Mouse (Mus musculus) frontal cortex, postnatal 10 days (tissue): ENCODE measurements around the gene Acss3.

Source experiments
- DNase-seq, 2 experiments: peaks; one replicate each; pipeline ENCODE4 v3.0.0; 2022; ENCODE audit warnings: low spot score in 2 of 2, mixed read lengths in 1 of 2

Gene Acss3

GRCm38 (mm10) chr10:107011142-107011541 lies 112.3 kb downstream of the Acss3 start:
- no peak for DNase-seq

- no peak for DNase-seq
Measured at GRCm38 (mm10) chr10:106998052-106998625, 125.3 kb downstream of the Acss3 start.

GRCm38 (mm10) chr10:106989478-106989877 lies 134.0 kb downstream of the Acss3 start:
- DNase-seq: no peak

- no peak for DNase-seq
Measured at GRCm38 (mm10) chr10:106975193-106976141, 148.0 kb downstream of the Acss3 start.

- DNase-seq: no peak
Measured at GRCm38 (mm10) chr10:106959026-106959425, 164.4 kb downstream of the Acss3 start.

GRCm38 (mm10) chr10:106941380-106941779 lies 182.1 kb downstream of the Acss3 start:
- DNase-seq: no peak

- DNase-seq: no peak
Measured at GRCm38 (mm10) chr10:106939441-106939840, 184.0 kb downstream of the Acss3 start.

- no peak for DNase-seq
Measured at GRCm38 (mm10) chr10:106938851-106939250, 184.6 kb downstream of the Acss3 start.

GRCm38 (mm10) chr10:106936996-106937395 lies 186.5 kb downstream of the Acss3 start:
- DNase-seq: no peak

GRCm38 (mm10) chr10:106932571-106933073 lies 190.8 kb downstream of the Acss3 start:
- DNase-seq: no peak

GRCm38 (mm10) chr10:106928576-106929332 lies 194.7 kb downstream of the Acss3 start:
- no peak for DNase-seq

- DNase-seq: no peak
Measured at GRCm38 (mm10) chr10:106924798-106925197, 198.7 kb downstream of the Acss3 start.

GRCm38 (mm10) chr10:106924334-106924733 lies 199.1 kb downstream of the Acss3 start:
- no peak for DNase-seq

GRCm38 (mm10) chr10:106914822-106915221 lies 208.6 kb downstream of the Acss3 start:
- DNase-seq: no peak

GRCm38 (mm10) chr10:106914275-106914674 lies 209.2 kb downstream of the Acss3 start:
- DNase-seq: no peak

GRCm38 (mm10) chr10:106913032-106913431 lies 210.4 kb downstream of the Acss3 start:
- no peak for DNase-seq

- DNase-seq: no peak
Measured at GRCm38 (mm10) chr10:106910108-106910507, 213.4 kb downstream of the Acss3 start.

- DNase-seq: no peak
Measured at GRCm38 (mm10) chr10:106896351-106896750, 227.1 kb downstream of the Acss3 start.
